8 mouse cellular contexts compared by ENCODE assay signal in genomic region chr3:121815549-121816235, GRCm38 (mm10). TPM values are rescaled to one million over a fixed set of nuclear protein-coding genes. Genes with fewer than 3 reads are reported as not detected.
DNase-seq lines count a peak whose midpoint lies in the region; ATAC-seq lines count a peak whose summit lies in the region.

No protein-coding gene starts in this region.

- no peaks in the 10 kb centered on the region for H3K9me3 ChIP-seq in erythroblast, embryonic 14.5 days (ENCODE audit: control insufficient read depth, low read length)
- no peaks in the 10 kb centered on the region for H3K9me3 ChIP-seq in forebrain, embryonic 10.5 days
- no peaks in the 10 kb centered on the region for H3K9me3 ChIP-seq in limb, embryonic 15.5 days
- H3K9me3 ChIP-seq in stomach, embryonic 15.5 days, result no peaks in the 10 kb centered on the region

- H3K4me2 ChIP-seq in limb, embryonic 15.5 days, result peak overlapping the region; percentile 65
- peak overlapping the region; percentile 57 for H3K4me2 ChIP-seq in stomach, embryonic 15.5 days

- H3K4me3 ChIP-seq in erythroblast, embryonic 14.5 days (replicated peaks), result peak overlapping the region; percentile 90
- peak overlapping the region; percentile 78 for H3K4me3 ChIP-seq in forebrain, embryonic 10.5 days
- peak overlapping the region; percentile 95 for H3K4me3 ChIP-seq in limb, embryonic 15.5 days
- H3K4me3 ChIP-seq in stomach, embryonic 15.5 days (replicated peaks), result peak overlapping the region; percentile 96

- WGBS in forebrain, embryonic 10.5 days, result 31% methylated on average over 16 of the region's 16 CpGs
- 9% methylated on average over 16 of the region's 16 CpGs for WGBS in limb, embryonic 15.5 days
- 10% methylated on average over 16 of the region's 16 CpGs for WGBS in stomach, embryonic 15.5 days

- no peaks in the 10 kb centered on the region for H3K36me3 ChIP-seq in erythroblast, embryonic 14.5 days (ENCODE audit: control insufficient read depth)
- H3K36me3 ChIP-seq in forebrain, embryonic 10.5 days (replicated peaks), result no peaks in the 10 kb centered on the region
- no peaks in the 10 kb centered on the region for H3K36me3 ChIP-seq in limb, embryonic 15.5 days
- H3K36me3 ChIP-seq in stomach, embryonic 15.5 days, result no peaks in the 10 kb centered on the region

- no peaks in the 10 kb centered on the region for H3K27me3 ChIP-seq in erythroblast, embryonic 14.5 days (ENCODE audit: control insufficient read depth)
- H3K27me3 ChIP-seq in forebrain, embryonic 10.5 days (ENCODE audit: poor library complexity, severe bottlenecking), result no peaks in the 10 kb centered on the region
- no peaks in the 10 kb centered on the region for H3K27me3 ChIP-seq in limb, embryonic 15.5 days
- no peaks in the 10 kb centered on the region for H3K27me3 ChIP-seq in stomach, embryonic 15.5 days (replicated peaks)

- peak overlapping the region; percentile 92 for H3K9ac ChIP-seq in limb, embryonic 15.5 days
- peak overlapping the region; percentile 97 for H3K9ac ChIP-seq in stomach, embryonic 15.5 days

- peak overlapping the region; percentile 98 for H3K27ac ChIP-seq in forebrain, embryonic 10.5 days
- H3K27ac ChIP-seq in limb, embryonic 15.5 days, result peak overlapping the region; percentile 99
- H3K27ac ChIP-seq in stomach, embryonic 15.5 days, result peak overlapping the region; percentile 99

- ATAC-seq in erythroblast, adult 5-6 weeks (replicated peaks; ENCODE audit: low FRiP score, poor library complexity, severe bottlenecking), result no peak
- no peak for ATAC-seq in limb, embryonic 15.5 days (ENCODE audit: insufficient number of reproducible peaks, low FRiP score, low TSS enrichment, low read depth)
- ATAC-seq in stomach, embryonic 15.5 days (ENCODE audit: insufficient read depth, low FRiP score, low read depth), result no peak
- ATAC-seq in CD4-positive, CD25-positive, alpha-beta regulatory T cell, adult 4 months, result no peak

- DNase-seq in A20 (ENCODE audit: low read depth, low spot score), result peak; percentile 25
- no peak for DNase-seq in forebrain, embryonic 10.5 days (ENCODE audit: extremely low spot score, low spot score)
- DNase-seq in gastrocnemius, postnatal 4 days (ENCODE audit: low spot score in 2 of 2), result no peak

- H3K4me1 ChIP-seq in erythroblast, embryonic 14.5 days (ENCODE audit: control insufficient read depth), result peaks cover 22% of the 10 kb centered on the region
- H3K4me1 ChIP-seq in forebrain, embryonic 10.5 days, result peaks cover 25% of the 10 kb centered on the region
- peaks cover 20% of the 10 kb centered on the region; the same call in 1 of the 2 replicates for H3K4me1 ChIP-seq in limb, embryonic 15.5 days
- H3K4me1 ChIP-seq in stomach, embryonic 15.5 days, result peaks cover 8% of the 10 kb centered on the region

RNA-seq across cellular contexts. Expression of gene Abcd3, which starts 0.6 kb away (rescaled TPM):
- 0.30 and 0.37 TPM in 2 replicates for polyA plus RNA-seq in erythroblast, embryonic 14.5 days (2012)
- 7.3 and 9.8 TPM in 2 replicates for total RNA-seq in erythroblast, adult 5-6 weeks (2015; ENCODE audit: low replicate concordance)
- 7.2 and 15.8 TPM in 2 replicates for total RNA-seq in erythroblast, adult 5-6 weeks (2017; ENCODE audit: low replicate concordance)
- polyA plus RNA-seq in forebrain, embryonic 10.5 days (2016; fragmentation: Nextera tagmentation; extraction: Ambion mirVana), result 45.6 and 46.6 TPM in 2 replicates
- 52.8 and 60.9 TPM in 2 replicates for polyA plus RNA-seq in limb, embryonic 15.5 days (2015; fragmentation: Nextera tagmentation; extraction: Ambion mirVana)
- 73.9 and 77.5 TPM in 2 replicates for polyA plus RNA-seq in stomach, embryonic 15.5 days (2015; fragmentation: Nextera tagmentation; extraction: Ambion mirVana)
- polyA plus RNA-seq in CD4-positive, CD25-positive, alpha-beta regulatory T cell, adult 4 months (2017; shearing (Covaris generic)), result 10 to 100 TPM; 13.5 to 15.4 TPM
- total RNA-seq in gastrocnemius, postnatal 4 days (2021), result 10 to 100 TPM; 34.3 to 36.5 TPM

Comparison
In these comparisons a context has a peak if more than half of its experiments do, and no peak if none do; other contexts are left out.
1. RNA of gene Abcd3, which starts 0.6 kb away (polyA plus RNA-seq): 73.9 to 77.5 TPM in stomach, embryonic 15.5 days, 52.8 to 60.9 TPM in limb, embryonic 15.5 days, 45.6 to 46.6 TPM in forebrain, embryonic 10.5 days and 13.5 to 15.4 TPM in CD4-positive, CD25-positive, alpha-beta regulatory T cell, adult 4 months; 0.30 to 0.37 TPM in erythroblast, embryonic 14.5 days; every median in the first group is over 10 times any median in the second.
2. Peak in every context shown above with its lines, with median percentiles within 50 percentile points of each other: H3K4me3 ChIP-seq and H3K27ac ChIP-seq.